ENCODE assay signal across 8 mouse cellular contexts in genomic region chr17:46041223-46041622, GRCm38 (mm10). TPM values are rescaled to one million over a fixed set of nuclear protein-coding genes. Genes with fewer than 3 reads are reported as not detected.
DNase-seq lines count a peak whose midpoint lies in the region; ATAC-seq and TF ChIP-seq lines count a peak whose summit lies in the region.

No protein-coding gene starts in this region.

- no peak overlapping the region for H3K27ac ChIP-seq in layer of hippocampus, adult 2 months
- H3K27ac ChIP-seq in kidney, embryonic 16.5 days (ENCODE audit: low read length), result 0 out of 2 replicates have a peak overlapping the region, but pooled peaks have one; percentile 9

- WGBS in kidney, embryonic 16.5 days, result 55% methylated on average over 5 of the region's 5 CpGs

- H3K9me3 ChIP-seq in kidney, embryonic 16.5 days (ENCODE audit: low read length), result no peaks in the 10 kb centered on the region

- H3K4me2 ChIP-seq in kidney, embryonic 16.5 days (replicated peaks; ENCODE audit: low read depth, low read length), result no peak overlapping the region

- H3K27me3 ChIP-seq in kidney, embryonic 16.5 days (ENCODE audit: insufficient read depth, low read length), result no peaks in the 10 kb centered on the region

- H3K36me3 ChIP-seq in kidney, embryonic 16.5 days (ENCODE audit: insufficient read depth, low read length), result no peaks in the 10 kb centered on the region

- no peak overlapping the region for H3K9ac ChIP-seq in kidney, embryonic 16.5 days (replicated peaks; ENCODE audit: low read length)

- peaks cover 4% of the 10 kb centered on the region; the same call in 1 of the 2 replicates for H3K4me1 ChIP-seq in kidney, embryonic 16.5 days (ENCODE audit: insufficient read depth, low read length)

- ATAC-seq in kidney, embryonic 16.5 days (ENCODE audit: low FRiP score, low TSS enrichment), result no peak

- peak; percentile 84 for TF ChIP-seq CTCF in layer of hippocampus, adult 2 months (conservative IDR thresholded peaks at IDR 0.05)

- no peak overlapping the region for H3K4me3 ChIP-seq in layer of hippocampus, adult 2 months
- H3K4me3 ChIP-seq in kidney, embryonic 16.5 days (ENCODE audit: low read length), result no peak overlapping the region

- peak in 1 of 2 experiments; percentile 51 for DNase-seq in layer of hippocampus, adult 2 months (ENCODE audit: low spot score in 2 of 2)
- DNase-seq in layer of hippocampus, adult 11-12 months (ENCODE audit: low spot score), result no peak
- peak; percentile 77 for DNase-seq in NIH3T3 (ENCODE audit: low read depth)
- DNase-seq in lung, postnatal 36 days, result peak; percentile 82
- DNase-seq in embryo, embryonic 11 days, result no peak
- DNase-seq in Muller cell, postnatal 12 days (ENCODE audit: inconsistent ontology term), result no peak
- no peak for DNase-seq in right cerebral cortex, adult 18-20 months

RNA-seq across cellular contexts. Expression of gene Vegfa, which starts 9.1 kb away (rescaled TPM):
- 10 to 100 TPM; 76.3 to 77.9 TPM for total RNA-seq in layer of hippocampus, adult 2 months (2021)
- 5.7 and 5.9 TPM in 2 replicates for polyA plus RNA-seq in kidney, embryonic 16.5 days (2015; fragmentation: Nextera tagmentation; extraction: Ambion mirVana)

Comparison
In these comparisons a context has a peak if more than half of its experiments do, and no peak if none do; other contexts are left out.
1. DNase-seq: peak in NIH3T3 (single experiment) and lung, postnatal 36 days (single experiment); none in layer of hippocampus, adult 11-12 months (single experiment), embryo, embryonic 11 days (single experiment), Muller cell, postnatal 12 days (single experiment) and right cerebral cortex, adult 18-20 months (single experiment).